ENCODE assay signal across 9 mouse cellular contexts in the genomic region with DNA sequence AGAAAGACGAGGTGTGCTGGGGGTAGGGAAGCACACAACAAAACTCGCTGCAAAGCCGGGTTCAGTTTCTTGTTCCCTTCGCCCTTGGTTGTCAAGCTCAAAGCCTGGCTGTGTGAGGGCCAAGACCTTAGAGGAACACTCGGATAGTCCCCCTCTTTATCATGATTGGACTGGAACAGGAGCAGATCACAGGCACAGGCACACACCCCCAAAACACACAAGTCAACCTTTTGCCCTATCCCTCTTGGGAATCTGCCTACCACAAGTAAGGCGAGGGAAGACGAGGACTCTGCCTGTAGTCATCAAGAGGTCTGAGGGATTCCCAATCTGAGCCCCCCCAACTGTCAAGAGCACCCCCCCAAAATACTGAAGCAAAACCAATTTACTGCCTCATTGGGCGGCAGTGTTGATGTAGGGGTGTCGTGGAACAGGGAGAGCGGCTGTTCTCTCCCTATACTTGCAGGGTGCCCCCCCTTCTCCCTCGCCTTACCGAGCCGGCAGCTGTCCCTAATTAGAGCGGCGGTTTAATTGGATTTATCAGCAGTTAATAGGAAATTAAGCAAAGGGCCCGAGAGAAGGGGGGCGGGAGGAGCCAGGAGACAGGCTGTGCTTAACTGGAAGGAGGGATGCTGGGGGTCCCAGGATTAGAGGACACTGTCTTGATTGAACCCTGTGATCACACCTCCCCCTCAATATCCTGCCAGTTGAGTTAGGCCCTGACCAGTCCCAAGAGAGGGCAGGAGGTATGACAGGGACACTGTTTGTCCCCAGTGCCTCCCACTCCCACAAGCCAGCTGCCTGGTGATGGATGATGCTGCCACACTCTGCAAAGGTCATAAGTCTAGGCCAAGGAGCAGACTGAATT. TPM values are rescaled to one million over a fixed set of nuclear protein-coding genes. Genes with fewer than 3 reads are reported as not detected.
DNase-seq lines count a peak whose midpoint lies in the region; ATAC-seq lines count a peak whose summit lies in the region.
"Had no signal": no experiment of that assay in that cellular context is flagged by ENCODE, and none has a peak within 500 bp of the region (broad histone marks: within the 10 kb centered on the region; RNA-seq: fewer than 3 reads in every experiment).

No protein-coding gene starts in this region.

- H3K9ac ChIP-seq in hindbrain, embryonic 16.5 days (ENCODE audit: low read depth, low read length): peak overlapping the region; percentile 81
- peak overlapping the region; percentile 81 for H3K9ac ChIP-seq in neural tube, embryonic 13.5 days

- peak; percentile 5 for ATAC-seq in hindbrain, embryonic 16.5 days
- ATAC-seq in neural tube, embryonic 13.5 days (ENCODE audit: low read depth): peak; percentile 16

- peaks cover 63% of the 10 kb centered on the region for H3K4me1 ChIP-seq in hindbrain, embryonic 16.5 days (ENCODE audit: control insufficient read depth, insufficient read depth, low read depth, low read length)
- H3K4me1 ChIP-seq in neural tube, embryonic 13.5 days (replicated peaks): peaks cover 74% of the 10 kb centered on the region

- intact Hi-C loops in heart, postnatal 14 days (cut with DNase I): loop anchor here (1.0 kb wide), 1 partner anchor 27 kb away; no protein-coding TSS in a partner anchor

- peak overlapping the region; percentile 98 for H3K27ac ChIP-seq in hindbrain, embryonic 16.5 days (ENCODE audit: low read depth, low read length)
- H3K27ac ChIP-seq in neural tube, embryonic 13.5 days (replicated peaks): peak overlapping the region; percentile 99
- H3K27ac ChIP-seq: macrophage had no signal

- peak overlapping the region; percentile 90 for H3K4me2 ChIP-seq in hindbrain, embryonic 16.5 days (ENCODE audit: low read length)
- peak overlapping the region; percentile 83 for H3K4me2 ChIP-seq in neural tube, embryonic 13.5 days

- DNase-seq in layer of hippocampus, adult 9-11 months: peak; percentile 52
- no peak for DNase-seq in layer of hippocampus, postnatal 36 days
- DNase-seq in cerebellum, postnatal 10 days: peak; percentile 81 to 86
- DNase-seq in urinary bladder, postnatal 10 days (ENCODE audit: low spot score): no peak
- no peak for DNase-seq in kidney, adult 18-20 months
- DNase-seq in heart, postnatal 14 days: no peak

- H3K4me3 ChIP-seq in hindbrain, embryonic 16.5 days (ENCODE audit: low read length): peak overlapping the region; percentile 38
- peak overlapping the region; percentile 42 for H3K4me3 ChIP-seq in neural tube, embryonic 13.5 days

- H3K9me3 ChIP-seq in hindbrain, embryonic 16.5 days (ENCODE audit: control insufficient read depth, low read length): no peaks in the 10 kb centered on the region
- H3K9me3 ChIP-seq in neural tube, embryonic 13.5 days: no peaks in the 10 kb centered on the region

- WGBS in hindbrain, embryonic 16.5 days: 7% methylated on average over 16 of the region's 17 CpGs
- 2% methylated on average over 17 of the region's 17 CpGs for WGBS in neural tube, embryonic 13.5 days

- H3K36me3 ChIP-seq in hindbrain, embryonic 16.5 days (ENCODE audit: control insufficient read depth, insufficient read depth, low read length): no peaks in the 10 kb centered on the region
- H3K36me3 ChIP-seq in neural tube, embryonic 13.5 days: peaks cover 5% of the 10 kb centered on the region; the same call in 1 of the 2 replicates

- no peaks in the 10 kb centered on the region for H3K27me3 ChIP-seq in hindbrain, embryonic 16.5 days (replicated peaks; ENCODE audit: control insufficient read depth, insufficient read depth, low read length)
- peaks cover 36% of the 10 kb centered on the region for H3K27me3 ChIP-seq in neural tube, embryonic 13.5 days

RNA-seq across cellular contexts. Expression of gene Ndufa4l2, which starts 4.7 kb away (rescaled TPM):
- total RNA-seq in layer of hippocampus, postnatal 36 days (2021): 1 to 10 TPM; 3.5 to 4.8 TPM
- polyA plus RNA-seq in hindbrain, embryonic 16.5 days (2015; fragmentation: Nextera tagmentation; extraction: Ambion mirVana): 23.2 and 29.5 TPM in 2 replicates
- 10.1 and 10.6 TPM in 2 replicates for polyA plus RNA-seq in neural tube, embryonic 13.5 days (2015; fragmentation: Nextera tagmentation; extraction: Ambion mirVana)
- 10 to 100 TPM; 38.3 TPM for total RNA-seq in heart, postnatal 14 days (2021)
- polyA plus RNA-seq: macrophage had no signal

RNA-seq across cellular contexts. Expression of gene Stac3, which starts 8.6 kb away (rescaled TPM):
- total RNA-seq in layer of hippocampus, postnatal 36 days (2021): 1 to 10 TPM; 3.0 to 3.7 TPM
- 2.0 and 3.3 TPM in 2 replicates for polyA plus RNA-seq in hindbrain, embryonic 16.5 days (2015; fragmentation: Nextera tagmentation; extraction: Ambion mirVana)
- 2.4 and 3.2 TPM in 2 replicates for polyA plus RNA-seq in neural tube, embryonic 13.5 days (2015; fragmentation: Nextera tagmentation; extraction: Ambion mirVana)
- total RNA-seq in heart, postnatal 14 days (2021): 1 to 10 TPM in 1 of 2 experiments, under 1 TPM in 1; 0.88 to 2.1 TPM

RNA-seq across cellular contexts. Expression of gene Shmt2, which starts 12.2 kb away (rescaled TPM):
- 10 to 100 TPM; 27.4 to 29.9 TPM for total RNA-seq in layer of hippocampus, postnatal 36 days (2021)
- 52.8 and 59.3 TPM in 2 replicates for polyA plus RNA-seq in hindbrain, embryonic 16.5 days (2015; fragmentation: Nextera tagmentation; extraction: Ambion mirVana)
- polyA plus RNA-seq in neural tube, embryonic 13.5 days (2015; fragmentation: Nextera tagmentation; extraction: Ambion mirVana): 52.4 and 53.0 TPM in 2 replicates
- total RNA-seq in heart, postnatal 14 days (2021): 10 to 100 TPM; 38.3 to 39.2 TPM

RNA-seq across cellular contexts. Expression of gene Nxph4, which starts 24.3 kb away (rescaled TPM):
- 1 to 10 TPM; 1.3 to 1.7 TPM for total RNA-seq in layer of hippocampus, postnatal 36 days (2021)
- polyA plus RNA-seq in hindbrain, embryonic 16.5 days (2015; fragmentation: Nextera tagmentation; extraction: Ambion mirVana): 129 and 136 TPM in 2 replicates
- polyA plus RNA-seq in neural tube, embryonic 13.5 days (2015; fragmentation: Nextera tagmentation; extraction: Ambion mirVana): 128 and 133 TPM in 2 replicates
- total RNA-seq in heart, postnatal 14 days (2021): 1 to 10 TPM; 1.1 TPM
- polyA plus RNA-seq: macrophage had no signal

Comparison
In these comparisons a context has a peak if more than half of its experiments do, and no peak if none do; other contexts are left out.
1. DNase-seq: peak in layer of hippocampus, adult 9-11 months (single experiment) and cerebellum, postnatal 10 days (2 of 2); none in layer of hippocampus, postnatal 36 days (0 of 2), urinary bladder, postnatal 10 days (single experiment), kidney, adult 18-20 months (single experiment) and heart, postnatal 14 days (0 of 2).
2. RNA of gene Ndufa4l2, which starts 4.7 kb away (total RNA-seq): 38.3 TPM in heart, postnatal 14 days; 3.5 to 4.8 TPM in layer of hippocampus, postnatal 36 days; every median in the first group is over 4 times any median in the second.